Mouse (Mus musculus) monocyte, adult 5-6 weeks (primary cell): ENCODE measurements at regions not wholly inside any gene's neighbourhood (a gene's known extent, or its start where the extent isn't known, plus 50 kb on each side); places are given as distances from the start of the nearest gene placed in this dataset.
A peak's percentile ranks its signal among the peaks of the same experiment; 100 is the strongest.

Source experiments
- ATAC-seq: fragments of 153-309, 156-312 bp; replicated peaks from 2 replicates; pipeline ENCODE4 v1.8.0; 2017; ENCODE audit warnings: mild to moderate bottlenecking; ENCODE audit not compliant: low TSS enrichment, insufficient number of reproducible peaks, severe bottlenecking, poor library complexity, low FRiP score

GRCm38 (mm10) chr13:85437875-85438274 lies 148.9 kb upstream of the Rasa1 start:
- ATAC-seq: no peak

DNA sequence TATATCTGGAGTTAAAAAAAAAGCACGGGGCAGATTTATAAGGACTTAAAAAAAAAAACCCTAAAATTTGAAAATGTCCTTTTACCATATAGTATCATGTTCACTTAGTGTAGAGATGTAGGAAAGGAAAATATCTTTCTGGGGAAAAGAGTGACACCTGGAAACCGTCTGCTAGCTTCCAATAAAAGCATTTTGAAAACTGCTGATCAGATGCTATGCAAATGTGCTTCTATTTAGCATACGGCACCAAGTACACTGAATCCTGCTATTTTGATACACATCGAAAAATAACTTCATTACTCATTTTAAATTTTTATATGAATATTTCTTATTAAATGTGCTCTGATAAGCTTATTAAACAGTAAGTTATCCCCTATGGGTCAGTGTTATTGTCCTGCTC lies 148.1 kb upstream of the Rasa1 start:
- ATAC-seq: no peak

DNA sequence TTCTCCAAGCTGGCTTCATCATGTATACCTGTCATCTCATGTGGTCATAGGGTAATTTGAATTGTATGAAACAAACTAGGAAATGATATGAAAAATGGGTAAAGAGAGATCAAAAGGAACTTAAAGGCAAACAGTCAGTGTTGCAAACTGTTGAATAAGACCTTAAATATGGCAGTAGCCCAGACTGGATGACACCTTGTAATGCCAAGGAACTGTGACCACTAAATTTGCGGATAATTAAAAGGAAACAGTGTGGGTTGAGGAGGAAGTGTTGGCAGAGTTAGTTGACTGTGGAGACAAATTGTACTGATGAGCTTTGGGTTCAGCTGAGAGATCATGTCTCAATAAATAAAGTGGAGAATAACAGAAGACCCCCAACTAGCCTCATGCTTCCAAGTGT lies 147.3 kb upstream of the Rasa1 start:
- no peak for ATAC-seq

DNA sequence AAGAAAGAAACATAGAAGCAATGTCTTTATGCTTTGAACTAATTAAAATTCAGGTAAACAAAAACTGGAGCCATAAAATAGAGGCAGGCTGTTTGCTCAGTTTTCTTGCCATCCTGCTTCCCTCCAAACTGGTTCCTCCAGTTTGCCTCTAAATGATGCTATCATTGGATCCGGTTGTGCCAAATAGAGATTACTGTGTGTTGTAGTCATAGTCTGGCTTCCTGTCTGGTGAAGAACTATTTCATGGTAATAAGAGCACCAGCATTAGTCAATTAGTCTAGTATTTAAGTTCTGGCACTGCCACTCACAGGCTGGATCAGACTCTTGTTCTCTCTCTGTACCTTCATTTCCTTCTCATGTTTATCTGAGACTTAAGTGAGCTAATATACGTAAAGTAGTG lies 141.9 kb upstream of the Rasa1 start:
- no peak for ATAC-seq

DNA sequence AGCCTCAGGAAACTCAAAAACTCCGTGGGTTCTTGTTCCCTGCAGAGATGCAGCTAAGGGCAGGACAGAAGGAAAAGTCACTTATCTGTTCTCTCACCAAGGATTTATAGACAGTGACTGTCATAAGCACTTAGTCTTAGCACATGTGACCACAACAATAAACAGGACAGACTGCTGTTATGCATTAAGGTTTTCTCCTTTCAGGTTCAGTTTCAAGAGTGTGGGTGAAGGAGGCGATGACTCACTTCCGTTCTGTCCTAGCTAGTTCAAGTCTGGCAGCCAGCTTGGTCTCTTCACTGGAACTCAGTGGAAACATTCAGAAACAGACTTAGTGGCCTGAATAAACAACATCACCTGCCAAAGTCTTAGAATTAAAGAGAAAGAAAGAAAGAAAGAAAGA lies 141.1 kb upstream of the Rasa1 start:
- peak; percentile 94 for ATAC-seq

- no peak for ATAC-seq
Measured at GRCm38 (mm10) chr13:85418671-85419070, 129.7 kb upstream of the Rasa1 start.

DNA sequence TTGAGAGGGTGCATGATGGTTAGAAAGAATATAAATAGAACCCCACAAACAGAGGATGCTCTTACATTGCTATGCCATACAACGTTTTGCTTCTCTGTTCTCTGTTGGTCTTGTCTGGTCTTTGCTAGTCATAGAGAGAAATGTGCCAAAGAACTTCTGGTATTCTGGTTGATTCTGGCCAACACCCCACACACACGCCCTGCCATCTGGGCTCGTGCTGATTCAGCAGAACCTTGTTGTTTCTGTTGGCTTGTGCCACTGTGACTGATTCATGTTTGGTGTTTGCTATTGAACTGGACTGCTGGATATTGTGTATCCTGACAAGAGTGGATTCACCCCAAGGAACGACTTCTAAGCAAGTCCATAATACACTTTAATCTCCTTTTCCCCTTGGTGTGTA lies 126.0 kb upstream of the Rasa1 start:
- ATAC-seq: no peak

- no peak for ATAC-seq
Measured at GRCm38 (mm10) chr13:85411327-85411726, 122.4 kb upstream of the Rasa1 start.

DNA sequence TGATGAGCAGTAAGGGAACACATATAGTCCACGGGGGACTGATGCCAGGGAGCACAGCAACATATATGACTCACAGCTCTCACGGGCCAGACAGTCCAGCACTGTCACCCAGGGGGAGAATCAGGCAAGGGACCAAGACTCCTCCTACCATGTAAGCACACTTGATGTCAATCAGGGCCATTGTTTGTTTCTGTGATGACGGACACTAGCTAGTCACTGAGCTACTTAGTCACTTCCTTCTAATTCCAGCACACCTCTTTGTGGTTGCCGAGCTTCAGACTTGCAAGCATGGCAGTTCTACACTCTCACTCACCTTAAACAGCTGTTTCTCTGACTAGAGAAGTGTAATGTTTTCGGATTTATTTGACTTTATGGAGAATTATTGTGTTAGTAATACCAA lies 109.9 kb upstream of the Rasa1 start:
- 0 out of 2 replicates have a peak, but pooled peaks have one; percentile 66 for ATAC-seq

- no peak for ATAC-seq
Measured at GRCm38 (mm10) chr13:85376338-85376998, 87.5 kb upstream of the Rasa1 start.

GRCm38 (mm10) chr13:85359621-85360020 lies 70.7 kb upstream of the Rasa1 start:
- no peak for ATAC-seq

DNA sequence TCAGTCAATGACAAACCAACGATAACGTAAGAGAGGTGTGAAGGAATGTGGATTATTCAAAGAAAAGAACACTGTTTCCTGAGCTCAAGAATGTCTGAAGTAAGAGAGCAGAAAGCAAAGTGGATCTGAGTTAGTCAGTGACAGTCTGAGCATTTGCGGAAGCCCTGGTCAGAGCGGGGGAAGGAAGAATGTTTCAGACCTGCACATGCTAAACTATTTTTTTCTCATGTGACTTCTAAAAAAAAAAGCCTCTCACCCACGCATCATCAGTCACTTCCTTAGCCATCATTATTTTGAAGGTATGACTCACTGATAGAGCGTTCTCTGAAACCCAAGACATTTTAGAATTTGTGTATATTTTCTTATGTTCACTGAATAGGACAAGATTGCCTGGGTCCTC lies 70.2 kb upstream of the Rasa1 start:
- ATAC-seq: no peak

GRCm38 (mm10) chr13:85352061-85352460 lies 63.1 kb upstream of the Rasa1 start:
- no peak for ATAC-seq
